Mouse (Mus musculus) cortical plate, adult 2 months (tissue): ENCODE results near the gene Cdc42ep4.

Experiments
- CTCF ChIP-seq: fragments of 200-500 bp; IDR thresholded peaks from 2 replicates; pipeline ENCODE4 v1.5.1; 2011; ENCODE audit warnings: mild to moderate bottlenecking, control low read depth, low read length; ENCODE audit not compliant: insufficient read depth; ENCODE audit errors: extremely low read depth
- POLR2A ChIP-seq: fragments of 200-500 bp; IDR thresholded peaks from 2 replicates; pipeline ENCODE4 v1.6.1; 2011; ENCODE audit warnings: mild to moderate bottlenecking, low read length, control low read depth; ENCODE audit not compliant: insufficient read depth; ENCODE audit errors: extremely low read depth

DNA sequence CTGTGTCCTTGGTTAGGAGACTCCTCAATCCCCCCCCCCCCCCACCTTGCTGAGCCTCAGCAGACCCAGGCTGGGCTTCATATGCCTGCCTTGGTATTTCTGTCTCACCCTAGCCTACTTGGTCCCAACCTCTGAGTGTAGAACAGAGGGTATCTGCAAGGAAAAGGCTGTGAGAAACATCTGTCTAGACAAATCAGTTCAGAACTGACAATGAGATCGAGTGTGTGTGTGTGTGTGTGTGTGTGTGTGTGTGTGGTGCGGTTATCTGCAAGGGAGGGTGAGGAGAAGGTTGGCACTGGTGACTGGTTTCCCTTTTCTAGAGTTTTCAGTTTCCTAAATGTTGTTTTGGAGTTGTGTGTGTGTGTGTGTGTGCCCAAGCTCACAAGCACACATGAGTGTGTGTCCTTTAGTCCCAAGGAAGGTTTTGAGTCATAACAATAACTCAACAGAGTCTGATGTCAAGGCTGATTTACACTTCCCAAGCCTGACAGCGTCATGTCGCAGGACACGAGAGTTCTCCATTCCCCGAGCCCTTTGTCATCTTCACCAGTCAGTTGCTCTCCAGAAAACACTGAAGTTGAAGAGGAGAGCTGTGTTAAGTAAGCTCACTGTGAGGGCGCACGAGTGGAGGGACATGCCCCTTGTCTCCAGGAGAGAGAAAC lies 10.6 kb upstream of the Cdc42ep4 start:
- TF ChIP-seq CTCF (no peak), POLR2A (no peak)
